Mouse (Mus musculus): ENCODE data around the gene Col16a1.

DNA sequence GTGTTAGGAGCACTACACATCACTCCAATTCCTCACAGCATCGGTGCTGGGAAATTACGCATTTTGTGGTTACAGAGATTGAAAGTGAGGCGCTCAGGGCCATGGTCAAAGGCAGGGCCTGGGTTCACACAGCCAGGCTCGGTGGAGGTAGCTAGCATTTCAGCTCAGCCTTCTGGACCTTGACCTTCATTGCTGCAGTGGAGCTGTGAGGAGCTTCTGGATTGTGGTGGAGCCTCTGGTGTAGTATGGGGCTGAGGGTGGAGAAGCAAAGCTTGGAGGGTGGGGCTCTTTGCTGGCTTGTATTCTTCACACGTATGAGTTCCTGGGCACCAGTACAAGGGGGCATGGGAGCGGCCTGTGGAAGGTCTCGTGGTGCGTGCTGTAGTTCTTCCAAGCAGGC is 24.7 kb upstream of the Col16a1 start:
- TF ChIP-seq POLR2A (IDR thresholded peaks at IDR 0.05; ENCODE audit: low read depth, low read length) (no peak), CTCF (IDR thresholded peaks at IDR 0.05; ENCODE audit: extremely low read depth, insufficient read length, insufficient replicate concordance, low read depth, low read length) (no peak)
